Mouse (Mus musculus): ENCODE data around the gene Eml2. TPM values are rescaled to one million over a fixed set of nuclear protein-coding genes. Genes with fewer than 3 reads are reported as not detected.

Gene Eml2
- polyA plus RNA-seq, 1 experiment from 2014 or later: 6.1 TPM

MicroRNAs encoded within 50 kb of the gene (microRNA counts, 519-probe panel; counts per million panel counts)
- microRNA mmu-miR-330: 473 counts per million, percentile 71 among the panel's probes with 10 or more counts

Small RNA genes within 50 kb of the gene (microRNA-seq; reads per million reads assigned to microRNA genes)
- 216 reads per million, percentile 54 among the genes with 10 or more reads in this experiment for gene Mir330 (ENCODE audit: borderline number of aligned reads)

Other genes starting within 250 kb of the Eml2 start
- not detected in 2 replicates for gene Nanos2, start 189.0 kb upstream of the Eml2 start, polyA plus RNA-seq (2015; fragmentation: Nextera tagmentation; extraction: Ambion mirVana)
- 5.5 and 5.9 TPM in 2 replicates for gene Mypop, start 185.2 kb upstream of the Eml2 start, polyA plus RNA-seq (2015; fragmentation: Nextera tagmentation; extraction: Ambion mirVana)
- 18.3 and 20.7 TPM in 2 replicates for gene Irf2bp1, start 172.4 kb upstream of the Eml2 start, polyA plus RNA-seq (2015; fragmentation: Nextera tagmentation; extraction: Ambion mirVana)
- 0.23 and 0.47 TPM in 2 replicates for gene Foxa3, start 152.9 kb upstream of the Eml2 start, polyA plus RNA-seq (2015; fragmentation: Nextera tagmentation; extraction: Ambion mirVana)
- 18.5 and 19.6 TPM in 2 replicates for gene Sympk, start 152.0 kb upstream of the Eml2 start, polyA plus RNA-seq (2015; fragmentation: Nextera tagmentation; extraction: Ambion mirVana)
- gene Rsph6a, start 121.7 kb upstream of the Eml2 start, polyA plus RNA-seq (2015; fragmentation: Nextera tagmentation; extraction: Ambion mirVana): not detected in 2 replicates
- 4.3 and 5.0 TPM in 2 replicates for gene Dmwd, start 100.2 kb upstream of the Eml2 start, polyA plus RNA-seq (2015; fragmentation: Nextera tagmentation; extraction: Ambion mirVana)
- gene Dmpk, start 92.6 kb upstream of the Eml2 start, polyA plus RNA-seq (2015; fragmentation: Nextera tagmentation; extraction: Ambion mirVana): 2.8 and 3.7 TPM in 2 replicates
- gene Six5, start 81.8 kb upstream of the Eml2 start, polyA plus RNA-seq (2015; fragmentation: Nextera tagmentation; extraction: Ambion mirVana): 1.2 and 1.5 TPM in 2 replicates
- gene Gm4969, start 58.1 kb upstream of the Eml2 start, polyA plus RNA-seq (2015; fragmentation: Nextera tagmentation; extraction: Ambion mirVana): 0.70 and 0.72 TPM in 2 replicates
- gene Fbxo46, start 56.6 kb upstream of the Eml2 start, polyA plus RNA-seq (2015; fragmentation: Nextera tagmentation; extraction: Ambion mirVana): 16.4 and 16.6 TPM in 2 replicates
- 10.1 and 11.5 TPM in 2 replicates for gene Qpctl, start 27.1 kb upstream of the Eml2 start, polyA plus RNA-seq (2015; fragmentation: Nextera tagmentation; extraction: Ambion mirVana)
- gene Snrpd2, start 26.7 kb upstream of the Eml2 start, polyA plus RNA-seq (2015; fragmentation: Nextera tagmentation; extraction: Ambion mirVana): 154 and 164 TPM in 2 replicates
- 0.10 and 0.25 TPM in 2 replicates for gene Gipr, start 10.3 kb upstream of the Eml2 start, polyA plus RNA-seq (2015; fragmentation: Nextera tagmentation; extraction: Ambion mirVana)
- 0.69 and 0.80 TPM in 2 replicates for gene Gpr4, start 36.1 kb downstream of the Eml2 start, polyA plus RNA-seq (2015; fragmentation: Nextera tagmentation; extraction: Ambion mirVana)
- gene Opa3, start 51.9 kb downstream of the Eml2 start, polyA plus RNA-seq (2015; fragmentation: Nextera tagmentation; extraction: Ambion mirVana): 25.4 and 25.7 TPM in 2 replicates
- 74.3 and 75.3 TPM in 2 replicates for gene Vasp, start 95.4 kb downstream of the Eml2 start, polyA plus RNA-seq (2015; fragmentation: Nextera tagmentation; extraction: Ambion mirVana)
- gene Ppm1n, start 103.6 kb downstream of the Eml2 start, polyA plus RNA-seq (2015; fragmentation: Nextera tagmentation; extraction: Ambion mirVana): 0.27 and 0.30 TPM in 2 replicates
- gene Rtn2, start 106.2 kb downstream of the Eml2 start, polyA plus RNA-seq (2015; fragmentation: Nextera tagmentation; extraction: Ambion mirVana): 1.6 and 2.2 TPM in 2 replicates
- 0.19 and 0.21 TPM in 2 replicates for gene Fosb, start 133.6 kb downstream of the Eml2 start, polyA plus RNA-seq (2015; fragmentation: Nextera tagmentation; extraction: Ambion mirVana)
- 59.6 and 67.1 TPM in 2 replicates for gene Ercc1, start 168.4 kb downstream of the Eml2 start, polyA plus RNA-seq (2015; fragmentation: Nextera tagmentation; extraction: Ambion mirVana)
- gene Cd3eap, start 183.1 kb downstream of the Eml2 start, polyA plus RNA-seq (2015; fragmentation: Nextera tagmentation; extraction: Ambion mirVana): 15.8 and 18.7 TPM in 2 replicates
- 2.2 and 2.4 TPM in 2 replicates for gene Ppp1r13l, start 183.3 kb downstream of the Eml2 start, polyA plus RNA-seq (2015; fragmentation: Nextera tagmentation; extraction: Ambion mirVana)
- 14.3 and 15.1 TPM in 2 replicates for gene Ercc2, start 205.6 kb downstream of the Eml2 start, polyA plus RNA-seq (2015; fragmentation: Nextera tagmentation; extraction: Ambion mirVana)
- 35.3 and 38.4 TPM in 2 replicates for gene Klc3, start 227.7 kb downstream of the Eml2 start, polyA plus RNA-seq (2015; fragmentation: Nextera tagmentation; extraction: Ambion mirVana)
- 3.6 and 7.0 TPM in 2 replicates for gene Ckm, start 228.4 kb downstream of the Eml2 start, polyA plus RNA-seq (2015; fragmentation: Nextera tagmentation; extraction: Ambion mirVana)